Mouse (Mus musculus) liver, embryonic 14.5 days (tissue): Measurements from ENCODE around the gene Olfr48. TPM values are rescaled to one million over a fixed set of nuclear protein-coding genes. Genes with fewer than 3 reads are reported as not detected.

Source experiments
- ATAC-seq: fragments of 200-750 bp; cut with Nextera tagmentation; 2 replicates; pipeline ENCODE4 v1.8.0; 2017; ENCODE audit warnings: moderate number of reproducible peaks, mild to moderate bottlenecking, moderate library complexity; ENCODE audit not compliant: insufficient read depth
- DNase-seq, 3 experiments: peaks; one replicate each; pipeline ENCODE4 v3.0.0-alpha.2; 2012 to 2013; ENCODE audit warnings: low read depth in 3 of 3, low spot score in 3 of 3
- H3K27ac ChIP-seq: fragments of 300-500 bp; sonication (generic); 2 replicates; pipeline ENCODE4 v1.5.1; 2014; ENCODE audit warnings: moderate library complexity, mild to moderate bottlenecking, control low read depth, inconsistent platforms
- H3K27me3 ChIP-seq: fragments of 300-500 bp; sonication (generic); 2 replicates; pipeline ENCODE4 v1.6.1; 2014; ENCODE audit warnings: mild to moderate bottlenecking, low read length, moderate library complexity; ENCODE audit not compliant: control insufficient read depth, insufficient read depth
- H3K36me3 ChIP-seq: fragments of 300-500 bp; sonication (generic); replicated peaks from 2 replicates; pipeline ENCODE4 v1.6.1; 2014; ENCODE audit warnings: low read depth; ENCODE audit not compliant: control insufficient read depth, insufficient read depth
- H3K4me1 ChIP-seq, 2 experiments: fragments of 200-500 bp in 1 of 2; fragments of 300-500 bp in 1 of 2; sonication (generic) in 1 of 2; replicated peaks; 2 replicates each; pipeline ENCODE4 v1.6.1; 2012 to 2014; ENCODE audit warnings: antibody characterized with exemption in 1 of 2, inconsistent platforms in 1 of 2, low read length in 1 of 2; ENCODE audit not compliant: control insufficient read depth in 2 of 2, insufficient read depth in 2 of 2
- H3K4me2 ChIP-seq: fragments of 300-500 bp; sonication (generic); 2 replicates; pipeline ENCODE4 v1.6.1; 2014; ENCODE audit warnings: low read depth, mild to moderate bottlenecking, control low read depth, moderate library complexity
- H3K4me3 ChIP-seq, 2 experiments: fragments of 200-500 bp in 1 of 2; fragments of 300-500 bp in 1 of 2; sonication (generic) in 1 of 2; 2 replicates each; pipeline ENCODE4 v1.5.1; 2012 to 2014; ENCODE audit warnings: low read depth in 2 of 2, low read length in 2 of 2, mild to moderate bottlenecking in 2 of 2, control low read depth in 1 of 2, inconsistent platforms in 1 of 2, moderate library complexity in 1 of 2; ENCODE audit not compliant: insufficient read depth in 1 of 2
- H3K9ac ChIP-seq: fragments of 300-500 bp; sonication (generic); replicated peaks from 2 replicates; pipeline ENCODE4 v1.6.1; 2014; ENCODE audit warnings: mild to moderate bottlenecking, control low read depth, moderate library complexity
- H3K9me3 ChIP-seq: fragments of 300-500 bp; sonication (generic); 2 replicates; pipeline ENCODE4 v1.6.1; 2016; ENCODE audit warnings: low read length, mixed read lengths; ENCODE audit not compliant: control insufficient read depth
- CTCF ChIP-seq: IDR thresholded peaks from 2 replicates; pipeline ENCODE4 v1.5.1; 2016; ENCODE audit warnings: antibody characterized with exemption, low read depth, control low read depth
- EP300 ChIP-seq: IDR thresholded peaks from 2 replicates; pipeline ENCODE4 v1.6.1; 2016; ENCODE audit warnings: antibody characterized with exemption, low read depth
- WGBS: fragments of 180-500 bp; shearing (Covaris S2); extraction: QIAGEN DNeasy Blood & Tissue Kit; methylation state at CpG from one replicate; pipeline ENCODE4 v1.1.7; 2014; ENCODE audit not compliant: insufficient replicate concordance; 5-methylcytosine and 5-hydroxymethylcytosine counted together
- polyA plus RNA-seq, 2 experiments: library from polyadenylated mRNA; depleted of rRNA in 1 of 2; stranded (reverse) in 1 of 2; unstranded in 1 of 2; fragments of >200 nt; fragmentation: Nextera tagmentation in 1 of 2; extraction: Ambion mirVana in 1 of 2; gene quantifications; 2 replicates each; pipeline versions ENCODE4 v1.2.1 to v1.2.3; 2012 to 2014

Olfr48 gene
- polyA plus RNA-seq, 2 experiments, result not detected

DNA sequence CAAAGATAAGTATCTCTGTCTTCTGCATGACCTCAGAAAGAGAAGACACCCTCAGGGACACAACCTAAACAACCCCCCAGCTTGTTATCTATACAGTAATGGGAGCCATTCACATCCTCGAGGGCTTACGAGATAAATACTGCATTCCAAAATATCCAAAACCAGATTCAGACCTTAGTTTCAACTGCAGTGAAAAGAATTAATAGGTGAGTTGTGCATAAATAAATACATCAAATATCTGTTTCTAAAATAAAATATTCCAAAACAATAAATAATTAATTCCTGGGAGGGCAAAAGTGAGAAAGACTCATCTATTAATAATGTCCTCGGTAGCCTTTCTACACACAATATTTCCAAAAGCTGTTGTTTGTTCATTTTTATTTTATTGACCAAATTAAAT lies 36.3 kb downstream of the Olfr48 start, which contains the start of gene Olfr1255:
Olfr1255 (plus strand) TSS at position 301 of the 400 bp plus-strand sequence.
- 58% methylated on average over 3 of the region's 3 CpGs for WGBS
- Histone ChIP-seq H3K36me3 (no peaks in the 10 kb centered on the region), H3K4me2 (no peak within 1 kb of the TSS), H3K4me1 (no peaks in the 10 kb centered on the region), H3K27me3 (no peaks in the 10 kb centered on the region), H3K9ac (no peak within 1 kb of the TSS), H3K9me3 (no peaks in the 10 kb centered on the region), H3K4me3 (no peak within 1 kb of the TSS), H3K27ac (no peak within 1 kb of the TSS)
- no peak for DNase-seq
- TF ChIP-seq CTCF (no peak), EP300 (no peak)
- ATAC-seq, result no peak

DNA sequence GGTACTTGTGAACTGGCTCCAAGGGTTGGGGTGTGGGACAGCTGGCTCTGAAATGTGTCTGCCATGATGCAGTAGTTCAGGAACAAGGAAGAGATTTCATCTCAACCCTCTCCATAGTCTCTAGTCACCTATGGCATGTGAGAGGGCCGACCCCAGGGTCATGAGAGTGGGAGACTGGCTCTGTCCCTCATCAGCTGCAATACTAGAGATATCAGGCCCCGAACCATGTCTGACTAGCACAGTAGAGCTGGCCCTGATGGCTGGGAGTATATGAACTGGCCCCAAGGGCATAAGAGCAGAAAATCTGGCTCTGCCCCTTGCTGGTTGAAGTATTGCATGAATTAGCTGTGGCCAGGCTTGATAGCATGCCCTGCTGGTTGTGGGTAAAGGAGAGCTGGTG lies 37.3 kb downstream of the Olfr48 start:
- Histone ChIP-seq H3K27ac (no peak overlapping the region), H3K4me2 (no peak overlapping the region), H3K27me3 (no peaks in the 10 kb centered on the region), H3K4me1 (no peaks in the 10 kb centered on the region), H3K4me3 (no peak overlapping the region), H3K9me3 (no peaks in the 10 kb centered on the region), H3K36me3 (no peaks in the 10 kb centered on the region), H3K9ac (no peak overlapping the region)
- no peak for DNase-seq
- TF ChIP-seq CTCF, result no peak
- no peak for TF ChIP-seq EP300
- no peak for ATAC-seq
- WGBS, result 45% methylated on average over 2 of the region's 2 CpGs

DNA sequence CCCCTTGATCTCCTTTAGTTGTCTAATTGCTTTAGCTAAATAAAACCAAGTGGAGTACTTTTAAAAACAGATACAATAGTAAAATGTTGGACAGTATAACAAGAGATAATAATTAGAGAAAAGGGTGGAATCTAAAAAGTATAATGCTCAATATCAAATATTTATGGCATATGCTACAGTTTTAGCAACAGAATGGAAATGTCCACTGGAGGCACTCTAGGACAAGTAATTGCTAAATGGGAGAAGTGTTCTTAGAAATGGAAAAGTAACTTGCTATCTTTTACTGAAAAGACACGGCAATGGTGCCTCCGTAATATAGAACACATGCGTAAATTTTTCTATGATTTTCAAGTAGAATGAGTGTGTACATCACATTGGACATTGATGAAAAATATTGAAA lies 48.4 kb downstream of the Olfr48 start:
- no peaks in the 10 kb centered on the region for H3K9me3 ChIP-seq
- H3K36me3 ChIP-seq, result no peaks in the 10 kb centered on the region
- H3K27me3 ChIP-seq, result no peaks in the 10 kb centered on the region
- no peak overlapping the region for H3K9ac ChIP-seq
- H3K4me1 ChIP-seq, result no peaks in the 10 kb centered on the region
- DNase-seq (no peak), ATAC-seq (no peak)
- TF ChIP-seq EP300, result no peak
- TF ChIP-seq CTCF, result no peak
- H3K27ac ChIP-seq, result no peak overlapping the region
- H3K4me2 ChIP-seq, result no peak overlapping the region
- H3K4me3 ChIP-seq, result no peak overlapping the region
- WGBS, result 77% methylated on average over 3 of the region's 3 CpGs

DNA sequence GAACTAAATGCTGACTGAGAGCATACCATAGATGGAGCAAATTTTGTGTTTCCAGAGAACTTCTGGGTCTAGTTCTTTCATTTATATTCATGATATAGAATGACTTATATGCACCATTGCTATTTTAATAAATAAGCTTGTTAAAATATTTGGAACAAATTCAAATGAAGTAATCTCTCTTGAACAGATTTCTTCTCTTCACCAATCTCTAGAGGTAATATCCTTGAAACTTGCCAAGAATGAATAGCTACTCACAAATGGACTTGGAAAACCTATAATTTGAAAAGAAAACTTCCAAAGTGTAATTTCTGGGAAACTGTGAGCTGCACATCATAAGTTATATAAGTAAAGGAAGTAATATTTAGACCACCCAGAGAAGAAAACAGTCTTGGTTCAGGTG lies 54.5 kb downstream of the Olfr48 start, which contains the start of gene Olfr1254:
Olfr1254 (minus strand) TSS at position 101 of the 400 bp plus-strand sequence.
- DNase-seq (no peak), ATAC-seq (no peak)
- H3K27me3 ChIP-seq, result no peaks in the 10 kb centered on the region
- no peaks in the 10 kb centered on the region for H3K36me3 ChIP-seq
- no peak within 1 kb of the TSS for H3K9ac ChIP-seq
- no peak for TF ChIP-seq EP300
- no peak for TF ChIP-seq CTCF
- no peaks in the 10 kb centered on the region for H3K4me1 ChIP-seq
- no peaks in the 10 kb centered on the region for H3K9me3 ChIP-seq
- H3K27ac ChIP-seq, result no peak within 1 kb of the TSS
- no peak within 1 kb of the TSS for H3K4me3 ChIP-seq
- H3K4me2 ChIP-seq, result no peak within 1 kb of the TSS

Other genes with a start within 250 kb of the Olfr48 start
- not detected in 2 replicates for gene Olfr1247, start 234.1 kb downstream of the Olfr48 start, polyA plus RNA-seq (2012; rRNA removed)
- not detected in 2 replicates for gene Olfr1247, start 234.1 kb downstream of the Olfr48 start, polyA plus RNA-seq (2014; fragmentation: Nextera tagmentation; extraction: Ambion mirVana)
- not detected in 2 replicates for gene Olfr1248, start 230.0 kb downstream of the Olfr48 start, polyA plus RNA-seq (2012; rRNA removed)
- not detected in 2 replicates for gene Olfr1248, start 230.0 kb downstream of the Olfr48 start, polyA plus RNA-seq (2014; fragmentation: Nextera tagmentation; extraction: Ambion mirVana)
- gene Olfr1249, start 213.2 kb downstream of the Olfr48 start, polyA plus RNA-seq (2012; rRNA removed), result not detected in 2 replicates
- not detected in 2 replicates for gene Olfr1249, start 213.2 kb downstream of the Olfr48 start, polyA plus RNA-seq (2014; fragmentation: Nextera tagmentation; extraction: Ambion mirVana)
- not detected in 2 replicates for gene Olfr1250, start 186.7 kb downstream of the Olfr48 start, polyA plus RNA-seq (2012; rRNA removed)
- not detected in 2 replicates for gene Olfr1250, start 186.7 kb downstream of the Olfr48 start, polyA plus RNA-seq (2014; fragmentation: Nextera tagmentation; extraction: Ambion mirVana)
- gene Olfr1251, start 176.3 kb downstream of the Olfr48 start, polyA plus RNA-seq (2012; rRNA removed), result not detected in 2 replicates
- not detected in 2 replicates for gene Olfr1251, start 176.3 kb downstream of the Olfr48 start, polyA plus RNA-seq (2014; fragmentation: Nextera tagmentation; extraction: Ambion mirVana)
- gene Olfr1252, start 123.2 kb downstream of the Olfr48 start, polyA plus RNA-seq (2012; rRNA removed), result not detected in 2 replicates
- gene Olfr1252, start 123.2 kb downstream of the Olfr48 start, polyA plus RNA-seq (2014; fragmentation: Nextera tagmentation; extraction: Ambion mirVana), result not detected in 2 replicates
- not detected in 2 replicates for gene Olfr1253, start 91.1 kb downstream of the Olfr48 start, polyA plus RNA-seq (2012; rRNA removed)
- gene Olfr1253, start 91.1 kb downstream of the Olfr48 start, polyA plus RNA-seq (2014; fragmentation: Nextera tagmentation; extraction: Ambion mirVana), result not detected in 2 replicates
- gene Olfr1254, start 54.6 kb downstream of the Olfr48 start, polyA plus RNA-seq (2012; rRNA removed), result not detected in 2 replicates
- gene Olfr1254, start 54.6 kb downstream of the Olfr48 start, polyA plus RNA-seq (2014; fragmentation: Nextera tagmentation; extraction: Ambion mirVana), result not detected in 2 replicates
- not detected in 2 replicates for gene Olfr1255, start 36.2 kb downstream of the Olfr48 start, polyA plus RNA-seq (2012; rRNA removed)
- not detected in 2 replicates for gene Olfr1255, start 36.2 kb downstream of the Olfr48 start, polyA plus RNA-seq (2014; fragmentation: Nextera tagmentation; extraction: Ambion mirVana)
- not detected in 2 replicates for gene Olfr1256, start 6.7 kb downstream of the Olfr48 start, polyA plus RNA-seq (2012; rRNA removed)
- not detected in 2 replicates for gene Olfr1256, start 6.7 kb downstream of the Olfr48 start, polyA plus RNA-seq (2014; fragmentation: Nextera tagmentation; extraction: Ambion mirVana)
- not detected in 2 replicates for gene Olfr1257, start 30.2 kb upstream of the Olfr48 start, polyA plus RNA-seq (2012; rRNA removed)
- not detected in 2 replicates for gene Olfr1257, start 30.2 kb upstream of the Olfr48 start, polyA plus RNA-seq (2014; fragmentation: Nextera tagmentation; extraction: Ambion mirVana)
- gene Olfr1258, start 79.1 kb upstream of the Olfr48 start, polyA plus RNA-seq (2012; rRNA removed), result not detected in 2 replicates
- not detected in 2 replicates for gene Olfr1258, start 79.1 kb upstream of the Olfr48 start, polyA plus RNA-seq (2014; fragmentation: Nextera tagmentation; extraction: Ambion mirVana)
- gene Olfr1259, start 100.5 kb upstream of the Olfr48 start, polyA plus RNA-seq (2012; rRNA removed), result not detected in 2 replicates
- gene Olfr1259, start 100.5 kb upstream of the Olfr48 start, polyA plus RNA-seq (2014; fragmentation: Nextera tagmentation; extraction: Ambion mirVana), result not detected in 2 replicates
- gene Olfr1260, start 126.1 kb upstream of the Olfr48 start, polyA plus RNA-seq (2012; rRNA removed), result not detected in 2 replicates
- not detected in 2 replicates for gene Olfr1260, start 126.1 kb upstream of the Olfr48 start, polyA plus RNA-seq (2014; fragmentation: Nextera tagmentation; extraction: Ambion mirVana)
- gene Olfr1261, start 143.0 kb upstream of the Olfr48 start, polyA plus RNA-seq (2012; rRNA removed), result not detected in 2 replicates
- not detected in 2 replicates for gene Olfr1261, start 143.0 kb upstream of the Olfr48 start, polyA plus RNA-seq (2014; fragmentation: Nextera tagmentation; extraction: Ambion mirVana)
- not detected in 2 replicates for gene Olfr1262, start 151.9 kb upstream of the Olfr48 start, polyA plus RNA-seq (2012; rRNA removed)
- gene Olfr1262, start 151.9 kb upstream of the Olfr48 start, polyA plus RNA-seq (2014; fragmentation: Nextera tagmentation; extraction: Ambion mirVana), result not detected in 2 replicates
- gene Olfr1263, start 163.9 kb upstream of the Olfr48 start, polyA plus RNA-seq (2012; rRNA removed), result not detected in 2 replicates
- gene Olfr1263, start 163.9 kb upstream of the Olfr48 start, polyA plus RNA-seq (2014; fragmentation: Nextera tagmentation; extraction: Ambion mirVana), result not detected in 2 replicates
- not detected in 2 replicates for gene Olfr1264, start 177.4 kb upstream of the Olfr48 start, polyA plus RNA-seq (2012; rRNA removed)
- gene Olfr1264, start 177.4 kb upstream of the Olfr48 start, polyA plus RNA-seq (2014; fragmentation: Nextera tagmentation; extraction: Ambion mirVana), result not detected in 2 replicates
- not detected in 2 replicates for gene Olfr1265, start 187.1 kb upstream of the Olfr48 start, polyA plus RNA-seq (2012; rRNA removed)
- not detected in 2 replicates for gene Olfr1265, start 187.1 kb upstream of the Olfr48 start, polyA plus RNA-seq (2014; fragmentation: Nextera tagmentation; extraction: Ambion mirVana)
- not detected in 2 replicates for gene Olfr140, start 215.4 kb upstream of the Olfr48 start, polyA plus RNA-seq (2012; rRNA removed)
- gene Olfr140, start 215.4 kb upstream of the Olfr48 start, polyA plus RNA-seq (2014; fragmentation: Nextera tagmentation; extraction: Ambion mirVana), result not detected in 2 replicates